Mouse (Mus musculus): ENCODE data around the gene Ppp1r13b. TPM values are rescaled to one million over a fixed set of nuclear protein-coding genes. Genes with fewer than 3 reads are reported as not detected.

Ppp1r13b gene
- total RNA-seq, 2 experiments from 2014 or later, result 4.7 to 11.2 TPM

DNA sequence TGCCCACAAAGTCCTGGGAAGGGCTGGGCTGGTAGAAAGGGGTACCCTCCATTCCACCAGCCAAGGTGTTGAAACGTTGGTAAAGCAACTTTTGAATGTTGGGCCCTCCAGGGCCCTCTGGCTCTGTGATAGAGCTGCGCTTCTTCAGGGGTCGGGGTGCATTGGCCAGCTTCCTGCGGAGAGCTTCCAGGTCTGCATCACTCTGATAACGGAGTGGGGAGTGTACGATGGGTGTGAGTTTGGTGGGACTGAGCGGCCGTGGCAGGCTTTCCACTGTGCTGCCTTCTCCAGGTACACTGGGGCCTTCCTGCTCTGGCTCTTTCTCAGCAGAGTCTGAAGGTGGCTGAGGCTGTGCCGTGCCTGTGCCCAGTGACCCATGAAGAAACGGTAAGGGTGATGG, 74.5 kb downstream of the Ppp1r13b start:
- ATAC-seq (replicated peaks; ENCODE audit: poor library complexity, severe bottlenecking), result no peak

DNA sequence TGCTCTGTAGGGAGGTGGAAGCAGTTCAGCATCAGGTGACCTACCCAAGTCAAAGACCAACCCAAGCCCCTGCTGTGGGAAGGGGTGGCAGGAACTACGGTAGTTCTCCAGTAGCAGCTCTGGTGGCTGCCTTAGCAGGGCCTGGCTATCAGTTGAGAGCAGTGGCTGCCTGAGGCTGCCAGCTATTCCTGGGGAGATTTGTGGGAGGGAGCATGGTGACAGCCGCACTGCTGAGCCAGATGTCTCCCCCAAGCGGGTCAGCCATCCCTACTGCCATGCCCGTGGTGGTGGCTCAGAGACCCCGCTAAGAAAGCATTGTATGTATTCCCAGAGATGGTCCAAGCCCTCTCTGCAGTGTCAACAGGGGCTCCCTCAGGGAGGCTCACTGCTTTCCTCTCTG, 75.3 kb downstream of the Ppp1r13b start:
- no peak for ATAC-seq (replicated peaks; ENCODE audit: poor library complexity, severe bottlenecking)

DNA sequence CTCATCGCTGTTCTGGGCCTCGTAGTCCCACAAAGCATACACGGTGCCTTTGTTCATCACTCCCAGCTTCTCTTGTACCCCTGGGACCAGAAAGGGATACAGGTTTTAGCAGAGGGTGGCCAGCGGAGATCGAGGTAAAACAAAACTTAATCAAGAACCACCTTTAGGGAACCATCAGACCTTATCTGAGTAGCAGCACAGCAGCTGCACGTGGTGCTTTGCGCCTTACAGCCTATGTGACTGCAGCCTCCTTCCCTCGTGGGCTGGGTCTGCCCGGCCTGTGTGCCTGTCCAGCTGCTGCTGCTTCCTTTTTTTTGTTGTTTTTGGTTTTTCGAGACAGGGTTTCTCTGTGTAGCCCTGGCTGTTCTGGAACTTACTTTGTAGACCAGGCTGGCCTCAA, 77.5 kb downstream of the Ppp1r13b start:
- ATAC-seq (replicated peaks; ENCODE audit: poor library complexity, severe bottlenecking), result no peak; the same call in 1 of the 2 replicates

DNA sequence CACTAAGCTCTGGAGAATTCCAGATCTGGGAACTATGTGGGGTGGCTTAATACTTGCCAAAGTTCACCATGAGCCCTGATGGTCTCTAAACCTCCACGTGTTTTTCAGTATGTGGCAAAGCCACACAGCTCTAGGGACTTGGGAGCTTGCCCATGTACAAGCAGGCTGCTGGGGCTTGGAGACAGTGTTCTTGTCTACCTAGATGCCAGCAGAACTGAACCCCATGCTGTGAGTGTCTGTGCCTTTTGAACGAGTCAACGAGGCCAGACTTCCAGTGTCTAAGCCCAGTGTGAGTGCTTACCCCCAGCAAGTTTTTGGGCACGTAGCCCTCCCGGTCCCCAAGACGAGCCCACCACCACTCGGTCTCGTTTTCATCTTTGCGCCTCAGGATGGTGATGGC, 78.0 kb downstream of the Ppp1r13b start:
- ATAC-seq (replicated peaks; ENCODE audit: poor library complexity, severe bottlenecking), result no peak

- ATAC-seq (replicated peaks; ENCODE audit: poor library complexity, severe bottlenecking), result no peak
Observed at GRCm38 (mm10) chr12:111829447-111829846, 78.5 kb downstream of the Ppp1r13b start.

DNA sequence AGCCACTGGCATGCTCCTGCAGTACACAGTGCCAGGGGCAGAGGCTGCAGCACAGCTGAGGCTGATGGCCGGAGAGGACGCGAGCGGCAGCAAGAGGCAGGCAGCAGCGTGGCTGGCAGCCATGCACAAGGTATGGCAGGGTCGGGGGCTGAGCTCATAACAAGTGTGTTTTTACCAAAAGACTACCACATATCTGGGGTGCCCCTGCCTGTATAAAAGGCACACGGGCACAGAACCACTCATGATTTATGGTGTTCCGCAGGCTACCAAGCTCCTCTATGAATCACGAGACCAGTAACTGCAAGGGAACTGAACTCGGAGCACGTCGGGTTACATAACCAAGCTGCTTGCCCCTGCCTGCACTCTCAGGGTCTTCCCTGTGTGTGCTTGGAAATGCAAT, 80.4 kb downstream of the Ppp1r13b start:
- no peak for ATAC-seq (replicated peaks; ENCODE audit: poor library complexity, severe bottlenecking)

GRCm38 (mm10) chr12:111821931-111822330, 86.0 kb downstream of the Ppp1r13b start:
- no peak for ATAC-seq (replicated peaks; ENCODE audit: poor library complexity, severe bottlenecking)

DNA sequence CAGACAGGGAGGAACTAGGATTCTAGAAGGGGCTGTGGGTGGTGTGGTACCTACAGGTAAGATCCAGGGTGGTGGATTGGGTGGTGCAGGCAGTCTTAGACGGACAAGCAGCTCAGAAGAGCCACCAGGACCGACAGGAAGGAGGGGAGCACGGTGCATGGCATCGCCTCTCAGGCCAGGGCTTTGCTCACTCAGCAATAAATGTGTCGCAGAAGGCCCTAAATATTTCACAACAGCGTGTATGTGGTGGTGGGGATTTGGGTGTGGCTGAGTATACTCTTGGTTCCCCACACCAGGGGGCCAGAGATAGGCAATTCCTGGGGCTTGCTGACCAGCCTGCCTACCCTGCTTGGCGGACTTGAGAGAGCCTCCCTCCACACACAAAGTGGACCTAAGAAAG, 87.2 kb downstream of the Ppp1r13b start:
- ATAC-seq (replicated peaks; ENCODE audit: poor library complexity, severe bottlenecking), result peak; percentile 59

DNA sequence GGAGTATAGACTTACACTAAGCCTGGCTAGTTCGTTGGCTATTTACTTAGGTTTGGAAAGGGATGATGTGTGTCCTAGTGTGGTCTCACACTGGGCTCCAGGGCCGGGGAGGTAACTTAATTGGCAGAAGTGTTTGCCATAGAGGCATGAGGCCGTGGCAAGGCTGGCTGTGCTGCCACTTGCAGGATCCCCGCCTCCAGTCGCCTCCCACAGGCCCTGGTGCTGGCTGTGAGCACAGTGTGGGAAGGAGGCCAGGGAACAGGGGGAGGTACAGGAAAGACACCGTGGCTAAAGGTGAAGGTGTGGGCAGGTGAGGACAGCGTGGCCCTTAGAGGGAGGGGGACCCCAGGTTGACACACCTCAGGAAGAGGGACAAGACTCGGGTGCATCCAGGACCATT, 88.0 kb downstream of the Ppp1r13b start:
- ATAC-seq (replicated peaks; ENCODE audit: poor library complexity, severe bottlenecking), result no peak

DNA sequence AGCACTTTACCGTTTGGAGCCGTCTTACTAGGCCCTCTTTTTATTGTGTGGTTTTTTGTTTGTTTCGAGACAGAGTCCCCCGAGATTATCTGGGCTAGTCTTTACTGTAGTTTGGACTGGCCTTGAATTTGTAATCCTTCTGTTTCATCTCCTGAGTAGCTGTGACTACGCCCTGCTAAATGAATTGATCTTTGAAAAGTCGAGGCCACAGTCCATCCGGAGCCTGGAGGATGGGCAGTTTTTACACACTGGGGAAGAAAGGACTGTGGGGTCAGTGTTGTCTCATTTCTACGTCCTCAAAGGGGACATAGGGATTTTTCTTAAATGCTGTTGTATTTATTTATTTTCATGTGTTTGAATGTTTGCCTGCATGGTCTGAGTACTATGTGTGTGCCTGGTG, 89.9 kb downstream of the Ppp1r13b start:
- ATAC-seq (replicated peaks; ENCODE audit: poor library complexity, severe bottlenecking), result no peak

DNA sequence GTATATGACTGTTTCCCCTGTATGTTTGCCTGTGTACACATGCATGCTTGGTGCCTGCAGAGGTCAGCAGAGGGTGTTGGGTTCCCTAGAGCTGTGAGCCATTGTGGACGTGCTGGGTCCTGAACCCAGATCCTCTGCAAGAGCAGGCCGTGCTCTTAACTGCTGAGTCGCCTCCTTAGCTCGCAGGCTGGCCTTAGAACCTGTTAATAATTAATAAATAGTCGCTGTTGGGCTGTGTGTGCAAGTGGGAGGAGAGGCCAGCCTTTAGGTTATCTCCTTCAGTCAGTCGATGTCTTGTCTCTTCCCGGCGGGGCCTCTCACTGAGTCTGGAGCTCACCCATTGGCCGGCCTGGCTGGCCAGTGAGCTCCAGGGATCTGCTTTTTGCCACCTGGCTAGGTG, 90.9 kb downstream of the Ppp1r13b start:
- no peak for ATAC-seq (replicated peaks; ENCODE audit: poor library complexity, severe bottlenecking)

DNA sequence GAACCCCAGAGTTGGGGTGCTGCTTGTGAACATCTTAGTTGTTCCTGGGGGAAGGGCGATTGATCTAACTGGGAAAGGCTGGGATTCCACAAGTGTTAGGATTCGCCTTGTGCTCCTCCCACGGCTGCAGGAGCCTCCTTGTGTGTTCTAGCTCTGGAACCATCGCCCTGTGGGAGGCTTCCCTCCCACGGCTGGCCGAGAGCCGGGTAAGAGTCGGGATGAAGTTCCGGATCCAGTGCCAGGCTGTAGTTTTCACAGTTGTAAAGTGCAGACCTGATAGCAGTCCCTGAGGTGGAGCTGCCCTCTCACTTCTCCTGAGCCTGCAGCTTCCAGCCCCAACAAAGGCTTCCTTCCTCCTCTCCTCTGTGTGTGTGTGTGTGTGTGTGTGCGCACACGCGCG, 91.4 kb downstream of the Ppp1r13b start:
- ATAC-seq (replicated peaks; ENCODE audit: poor library complexity, severe bottlenecking), result no peak

GRCm38 (mm10) chr12:111814769-111815762, 92.8 kb downstream of the Ppp1r13b start:
- no peak for ATAC-seq (replicated peaks; ENCODE audit: poor library complexity, severe bottlenecking)

DNA sequence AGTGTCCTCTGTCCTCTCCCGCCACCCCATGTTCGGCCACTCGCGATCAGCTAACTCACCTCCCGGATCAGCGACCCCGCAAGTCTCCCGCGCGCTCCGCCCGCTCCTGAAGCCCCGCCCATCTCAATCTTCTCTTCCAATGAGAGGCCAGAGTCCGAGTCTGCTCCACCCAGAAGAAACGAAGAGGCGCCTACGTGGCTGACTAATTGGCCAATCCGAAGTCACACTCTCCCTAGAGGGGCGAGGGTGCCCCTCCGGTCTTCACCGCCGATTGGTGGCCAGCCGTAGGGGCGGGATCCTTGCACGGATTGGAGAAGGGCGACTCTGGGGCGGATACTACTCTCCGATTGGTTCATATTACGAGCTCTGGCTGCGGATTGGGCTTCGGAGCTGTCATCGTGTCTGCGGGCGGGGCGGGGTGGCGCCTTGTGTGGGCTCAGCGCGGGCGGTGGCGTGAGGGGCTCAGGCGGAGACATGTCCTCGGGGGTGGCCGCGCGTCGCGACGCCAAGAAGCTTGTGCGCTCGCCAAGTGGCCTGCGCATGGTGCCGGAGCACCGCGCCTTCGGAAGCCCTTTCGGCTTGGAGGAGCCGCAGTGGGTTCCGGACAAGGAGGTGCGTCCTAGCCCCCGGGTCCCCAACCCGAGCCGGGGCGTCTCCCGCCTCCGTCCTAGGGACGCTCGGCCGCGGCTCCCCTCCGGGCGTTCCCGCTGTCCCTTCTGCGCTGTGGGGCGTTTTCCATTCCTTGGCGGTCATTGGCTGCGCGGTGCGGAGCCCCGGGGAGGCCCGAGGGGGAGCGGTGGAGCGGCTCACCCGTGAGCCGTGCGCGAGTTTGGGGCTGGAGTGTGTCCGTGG, 93.9 kb downstream of the Ppp1r13b start, which contains the start of the genes Xrcc3 and Zfyve21:
Xrcc3 (minus strand) TSS at position 108 of the 852 bp plus-strand sequence.
Zfyve21 (plus strand) TSS at position 405 of the 852 bp plus-strand sequence.
- peak; percentile 81 for ATAC-seq (replicated peaks; ENCODE audit: poor library complexity, severe bottlenecking)

GRCm38 (mm10) chr12:111813111-111813765, 94.7 kb downstream of the Ppp1r13b start:
- no peak for ATAC-seq (replicated peaks; ENCODE audit: poor library complexity, severe bottlenecking)

DNA sequence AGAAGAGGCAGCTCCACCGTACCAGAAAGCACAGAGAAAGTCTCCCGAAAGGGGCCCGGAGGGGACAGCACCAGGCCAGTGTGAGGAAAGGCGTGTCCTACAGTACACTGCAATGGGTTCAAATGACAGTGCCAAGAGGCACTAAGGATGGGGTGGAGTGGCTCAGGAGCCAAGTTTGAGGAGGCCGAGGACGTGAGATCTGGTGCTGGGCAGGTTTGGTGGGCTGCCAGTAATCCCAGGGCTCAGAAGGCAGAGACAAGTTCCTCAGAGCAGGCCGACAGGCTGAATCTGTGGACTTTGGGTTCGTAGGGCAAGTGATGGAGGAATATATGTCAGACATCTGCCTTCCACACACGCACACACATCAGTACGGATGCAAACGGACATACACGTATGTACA, 95.3 kb downstream of the Ppp1r13b start:
- no peak for ATAC-seq (replicated peaks; ENCODE audit: poor library complexity, severe bottlenecking)

DNA sequence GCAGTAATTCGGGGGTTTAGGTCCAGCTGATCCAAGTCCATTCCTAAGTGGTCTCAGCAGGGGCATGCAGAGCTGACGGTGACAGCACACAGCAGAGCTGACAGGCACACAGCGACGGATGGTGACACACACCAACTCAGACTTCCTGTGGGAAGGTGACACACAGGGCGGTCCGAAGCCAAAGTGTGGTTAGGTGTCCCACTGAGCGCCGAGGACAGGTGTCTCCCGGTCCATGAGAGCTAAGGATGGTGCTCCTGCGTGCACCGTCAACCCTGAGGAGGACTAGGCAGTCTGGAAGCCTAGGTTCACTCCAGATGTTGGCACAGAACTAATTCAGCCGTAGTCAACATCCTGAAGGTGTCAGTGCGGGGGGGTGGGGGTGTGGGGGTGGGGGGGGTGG, 95.8 kb downstream of the Ppp1r13b start:
- ATAC-seq (replicated peaks; ENCODE audit: poor library complexity, severe bottlenecking), result no peak

DNA sequence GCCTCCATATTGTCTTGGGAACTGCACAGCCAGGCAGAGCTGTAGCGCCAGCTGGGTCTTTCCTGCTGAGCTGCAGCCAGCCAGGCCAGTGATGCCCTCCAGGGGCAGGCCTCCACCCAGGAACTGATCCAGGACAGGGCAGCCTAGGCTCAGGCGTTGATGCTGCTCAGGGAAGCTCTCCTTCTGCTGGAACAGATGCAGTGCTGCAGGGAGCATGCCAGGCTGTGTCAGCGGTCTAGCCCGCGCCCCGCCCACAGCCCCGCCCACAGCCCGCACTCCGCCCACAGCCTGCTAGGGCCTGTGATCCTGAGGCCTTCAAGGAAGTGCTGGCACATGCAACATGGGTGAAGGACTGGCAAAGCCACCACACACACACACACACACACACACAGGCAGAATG, 98.1 kb downstream of the Ppp1r13b start:
- ATAC-seq (replicated peaks; ENCODE audit: poor library complexity, severe bottlenecking), result peak; percentile 53

GRCm38 (mm10) chr12:111808775-111809174, 99.1 kb downstream of the Ppp1r13b start:
- no peak for ATAC-seq (replicated peaks; ENCODE audit: poor library complexity, severe bottlenecking)

DNA sequence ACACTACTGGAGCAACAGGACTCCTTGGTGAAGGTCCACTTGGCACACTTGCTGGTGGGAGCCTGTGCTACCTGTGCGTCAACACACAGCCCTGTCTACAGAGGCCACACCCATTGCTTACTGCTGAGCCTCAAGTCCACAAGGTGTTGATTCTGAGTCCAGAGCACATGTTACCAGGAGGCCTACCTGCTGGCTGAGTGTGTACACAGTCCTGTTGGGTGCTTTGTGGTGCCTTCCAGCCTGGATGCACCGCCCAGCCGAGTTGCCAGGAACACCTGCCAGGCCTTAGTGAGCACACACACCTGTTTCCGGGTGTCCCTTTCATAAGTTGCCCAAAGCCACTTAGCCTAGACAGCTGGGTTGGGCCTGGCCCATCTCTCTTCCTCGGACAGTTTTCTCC, 104.4 kb downstream of the Ppp1r13b start:
- ATAC-seq (replicated peaks; ENCODE audit: poor library complexity, severe bottlenecking), result no peak

All from granulocyte monocyte progenitor cell, adult 5-6 weeks (primary cell).